Mouse (Mus musculus) cortical plate, adult 2 months (tissue): ENCODE measurements around the gene Gm17657.

Source experiments
- CTCF ChIP-seq: fragments of 200-500 bp; IDR thresholded peaks from 2 replicates; pipeline ENCODE4 v1.5.1; 2011; ENCODE audit warnings: mild to moderate bottlenecking, control low read depth, low read length; ENCODE audit not compliant: insufficient read depth; ENCODE audit errors: extremely low read depth
- POLR2A ChIP-seq: fragments of 200-500 bp; IDR thresholded peaks from 2 replicates; pipeline ENCODE4 v1.6.1; 2011; ENCODE audit warnings: mild to moderate bottlenecking, low read length, control low read depth; ENCODE audit not compliant: insufficient read depth; ENCODE audit errors: extremely low read depth

DNA sequence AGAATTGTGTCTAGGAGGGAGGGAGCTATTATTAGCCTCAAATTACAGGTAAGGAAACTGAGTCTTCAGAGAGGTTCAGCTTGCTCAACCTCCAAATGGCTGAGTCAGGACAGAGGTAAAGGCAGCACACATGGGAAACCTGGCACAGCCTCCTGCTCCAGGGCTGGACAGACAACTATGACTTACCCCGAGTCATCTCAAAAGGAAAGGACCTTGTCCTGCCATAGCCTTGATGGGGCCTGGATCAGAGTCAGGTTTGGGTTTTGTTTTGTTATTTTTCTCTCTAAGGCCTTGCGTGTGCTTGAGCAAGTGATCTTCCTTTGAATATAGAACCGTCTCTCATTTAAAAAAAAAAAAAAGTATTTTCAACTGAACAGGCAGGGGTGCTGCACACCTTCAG is 74.3 kb downstream of the Gm17657 start:
- TF ChIP-seq CTCF, result no peak
- no peak for TF ChIP-seq POLR2A
